Mouse (Mus musculus) thymus, adult 2 months (tissue): ENCODE measurements around the gene Lingo1.

Experiments used
- CTCF ChIP-seq: fragments of 200-500 bp; IDR thresholded peaks from 2 replicates; pipeline ENCODE4 v1.5.1; 2012; ENCODE audit warnings: mild to moderate bottlenecking, control low read depth, low read length, moderate library complexity, borderline replicate concordance; ENCODE audit not compliant: control insufficient read depth, poor library complexity, insufficient read depth; ENCODE audit errors: extremely low read depth
- POLR2A ChIP-seq: fragments of 200-500 bp; IDR thresholded peaks from 2 replicates; pipeline ENCODE4 v1.6.1; 2012; ENCODE audit warnings: mild to moderate bottlenecking, low read length, control low read depth, moderate library complexity; ENCODE audit not compliant: control insufficient read depth, poor library complexity, insufficient read depth; ENCODE audit errors: extremely low read depth

- TF ChIP-seq POLR2A (no peak), CTCF (peak; percentile 9; the same call in 1 of the 2 replicates)
These were observed 176.6 kb downstream of the Lingo1 start for GRCm38 (mm10) chr9:56619715-56620114.
